Mouse (Mus musculus) CH12.LX (cell line): ENCODE measurements around the gene Bcl11a. TPM values are rescaled to one million over a fixed set of nuclear protein-coding genes. Genes with fewer than 3 reads are reported as not detected.

Experiments used
- DNase-seq: peaks from one replicate; pipeline ENCODE4 v3.0.0-alpha.2; 2013; ENCODE audit errors: extremely low read depth
- H3K27ac ChIP-seq: 2 replicates; pipeline ENCODE4 v1.5.1; 2012; ENCODE audit warnings: low read depth, mild to moderate bottlenecking, control low read depth, moderate library complexity; ENCODE audit not compliant: insufficient read depth
- H3K27me3 ChIP-seq: replicated peaks from 2 replicates; pipeline ENCODE3; 2012; ENCODE audit warnings: inconsistent platforms
- H3K36me3 ChIP-seq, 2 experiments: replicated peaks in 1 of 2; 2 replicates each; pipeline versions ENCODE3 to v1.6.1; 2012; ENCODE audit warnings: inconsistent platforms in 1 of 2, low read length in 1 of 2, mild to moderate bottlenecking in 1 of 2, mixed read lengths in 1 of 2, moderate library complexity in 1 of 2; ENCODE audit not compliant: control insufficient read depth in 1 of 2, insufficient read depth in 1 of 2
- H3K4me1 ChIP-seq, 2 experiments: 2 replicates each; pipeline ENCODE4 v1.6.1; 2012; ENCODE audit warnings: inconsistent platforms in 1 of 2, moderate library complexity in 1 of 2; ENCODE audit not compliant: insufficient read depth in 2 of 2, control insufficient read depth in 1 of 2
- H3K4me2 ChIP-seq: 2 replicates; pipeline ENCODE4 v1.6.1; 2012; ENCODE audit warnings: low read depth, mild to moderate bottlenecking, control low read depth; ENCODE audit not compliant: poor library complexity, insufficient read depth, severe bottlenecking
- H3K4me3 ChIP-seq, 3 experiments: fragments of 150-350 bp in 1 of 3; sonication (generic) in 1 of 3; replicated peaks in 1 of 3; 2 replicates each; pipeline versions ENCODE3 to v1.5.1; 2011 to 2012; ENCODE audit warnings: low read depth in 2 of 3, low read length in 2 of 3, mild to moderate bottlenecking in 2 of 3, moderate library complexity in 2 of 3, control low read depth in 1 of 3, improper control_type of control experiment in 1 of 3, inconsistent platforms in 1 of 3, mixed read lengths in 1 of 3; ENCODE audit not compliant: poor library complexity in 1 of 3
- H3K79me2 ChIP-seq: replicated peaks from 2 replicates; pipeline ENCODE4 v1.6.1; 2012; ENCODE audit warnings: mild to moderate bottlenecking, moderate library complexity; ENCODE audit not compliant: control insufficient read depth, poor library complexity, insufficient read depth, severe bottlenecking; ENCODE audit errors: extremely low read depth
- H3K9ac ChIP-seq: 2 replicates; pipeline ENCODE4 v1.6.1; 2012; ENCODE audit warnings: low read depth, mild to moderate bottlenecking, control low read depth, moderate library complexity; ENCODE audit not compliant: insufficient read depth
- H3K9me3 ChIP-seq: replicated peaks from 2 replicates; pipeline ENCODE3; 2012; ENCODE audit warnings: low read length, inconsistent platforms, mixed read lengths
- BHLHE40 ChIP-seq: IDR thresholded peaks from 2 replicates; pipeline ENCODE4 v1.6.1; 2011; ENCODE audit warnings: mild to moderate bottlenecking, low read depth, low read length, improper control_type of control experiment
- CHD1 ChIP-seq: IDR thresholded peaks from 2 replicates; pipeline ENCODE4 v1.6.1; 2012; ENCODE audit warnings: low read depth, low read length, improper control_type of control experiment, inconsistent platforms
- CHD2 ChIP-seq: IDR thresholded peaks from 2 replicates; pipeline ENCODE4 v1.6.1; 2011; ENCODE audit warnings: low read length, improper control_type of control experiment
- E2F4 ChIP-seq: IDR thresholded peaks from 2 replicates; pipeline ENCODE4 v1.6.1; 2011; ENCODE audit warnings: low read depth, low read length, improper control_type of control experiment; ENCODE audit not compliant: insufficient replicate concordance
- ELF1 ChIP-seq: IDR thresholded peaks from 2 replicates; pipeline ENCODE4 v1.6.1; 2014; ENCODE audit warnings: low read depth, mild to moderate bottlenecking, inconsistent platforms, low read length, improper control_type of control experiment
- EP300 ChIP-seq: IDR thresholded peaks from 2 replicates; pipeline ENCODE4 v1.6.1; 2011; ENCODE audit warnings: low read length, improper control_type of control experiment
- ETS1 ChIP-seq: conservative IDR thresholded peaks from 2 replicates; pipeline ENCODE4 v1.6.1; 2012; ENCODE audit warnings: low read depth, mild to moderate bottlenecking, inconsistent platforms, low read length, improper control_type of control experiment, moderate library complexity
- HCFC1 ChIP-seq: IDR thresholded peaks from 2 replicates; pipeline ENCODE4 v1.6.1; 2012; ENCODE audit warnings: low read depth, mild to moderate bottlenecking, inconsistent platforms, low read length, improper control_type of control experiment
- IRF4 ChIP-seq: IDR thresholded peaks from 2 replicates; pipeline ENCODE4 v1.6.1; 2014; ENCODE audit warnings: low read depth, mild to moderate bottlenecking, inconsistent platforms, low read length, improper control_type of control experiment
- JUN ChIP-seq: IDR thresholded peaks from 2 replicates; pipeline ENCODE4 v1.6.1; 2011; ENCODE audit warnings: low read depth, mild to moderate bottlenecking, low read length, improper control_type of control experiment, moderate library complexity; ENCODE audit not compliant: insufficient read depth
- JUND ChIP-seq: conservative IDR thresholded peaks from 2 replicates; pipeline ENCODE4 v1.6.1; 2011; ENCODE audit warnings: low read depth, low read length, improper control_type of control experiment
- KAT2A ChIP-seq: IDR thresholded peaks from 2 replicates; pipeline ENCODE4 v1.6.1; 2012; ENCODE audit warnings: low read length, improper control_type of control experiment, inconsistent platforms; ENCODE audit not compliant: insufficient replicate concordance
- MAX ChIP-seq: IDR thresholded peaks from 2 replicates; pipeline ENCODE4 v1.6.1; 2011; ENCODE audit warnings: low read length, improper control_type of control experiment
- MAZ ChIP-seq: IDR thresholded peaks from 2 replicates; pipeline ENCODE4 v1.6.1; 2012; ENCODE audit warnings: low read depth, mild to moderate bottlenecking, inconsistent platforms, low read length, improper control_type of control experiment, moderate library complexity
- MYC ChIP-seq: IDR thresholded peaks from 2 replicates; pipeline ENCODE4 v1.6.1; 2011; ENCODE audit warnings: low read depth, mild to moderate bottlenecking, improper control_type of control experiment, low read length
- NELFE ChIP-seq: IDR thresholded peaks from 2 replicates; pipeline ENCODE4 v1.6.1; 2011; ENCODE audit warnings: low read depth, low read length, improper control_type of control experiment
- NRF1 ChIP-seq: IDR thresholded peaks from 2 replicates; pipeline ENCODE4 v1.6.1; 2014; ENCODE audit warnings: low read depth, mild to moderate bottlenecking, inconsistent platforms, low read length, improper control_type of control experiment, moderate library complexity
- PAX5 ChIP-seq: IDR thresholded peaks from 2 replicates; pipeline ENCODE4 v1.6.1; 2012; ENCODE audit warnings: low read length, inconsistent platforms, mixed read lengths
- POLR2A ChIP-seq: IDR thresholded peaks from 2 replicates; pipeline ENCODE4 v1.6.1; 2011; ENCODE audit warnings: low read depth, mild to moderate bottlenecking, improper control_type of control experiment, low read length
- POLR2AphosphoS2 ChIP-seq: IDR thresholded peaks from 2 replicates; pipeline ENCODE4 v1.6.1; 2011; ENCODE audit warnings: low read depth, low read length, improper control_type of control experiment
- SIN3A ChIP-seq: IDR thresholded peaks from 2 replicates; pipeline ENCODE4 v1.6.1; 2012; ENCODE audit warnings: low read length, improper control_type of control experiment, inconsistent platforms
- SMC3 ChIP-seq: IDR thresholded peaks from 2 replicates; pipeline ENCODE4 v1.6.1; 2011; ENCODE audit warnings: low read depth, low read length, improper control_type of control experiment
- TCF12 ChIP-seq: IDR thresholded peaks from 2 replicates; pipeline ENCODE4 v1.6.1; 2014; ENCODE audit warnings: low read depth, mild to moderate bottlenecking, inconsistent platforms, low read length, improper control_type of control experiment
- UBTF ChIP-seq: IDR thresholded peaks from 2 replicates; pipeline ENCODE4 v1.6.1; 2012; ENCODE audit warnings: low read depth, mild to moderate bottlenecking, inconsistent platforms, low read length, improper control_type of control experiment, moderate library complexity
- USF2 ChIP-seq: conservative IDR thresholded peaks from 2 replicates; pipeline ENCODE4 v1.6.1; 2011; ENCODE audit warnings: low read depth, low read length, improper control_type of control experiment
- ZC3H11A ChIP-seq: IDR thresholded peaks from 2 replicates; pipeline ENCODE4 v1.6.1; 2012; ENCODE audit warnings: low read depth, mild to moderate bottlenecking, inconsistent platforms, low read length, improper control_type of control experiment
- ZKSCAN1 ChIP-seq: IDR thresholded peaks from 2 replicates; pipeline ENCODE4 v1.6.1; 2012; ENCODE audit warnings: low read depth, inconsistent platforms, low read length, improper control_type of control experiment, borderline replicate concordance
- ZNF384 ChIP-seq: IDR thresholded peaks from 2 replicates; pipeline ENCODE4 v1.6.1; 2012; ENCODE audit warnings: low read depth, low read length, improper control_type of control experiment, inconsistent platforms
- dilution Hi-C: fragments of 300-500 bp; cut with MboI; formaldehyde crosslinking; loops from 2 replicates; pipeline ENCODE4 v1.14.3; 2020; ENCODE audit warnings: low sequenced_read_pairs; ENCODE audit not compliant: extremely low pct_unique_long_range_greater_than_20kb, extremely low pct_ligation_motif_present
- in situ Hi-C: fragments of 300-500 bp; cut with MboI; formaldehyde crosslinking; loops from 3 replicates; pipeline ENCODE4 v1.14.3; 2019; ENCODE audit warnings: low sequenced_read_pairs, low pct_ligation_motif_present, low pct_unique_long_range_greater_than_20kb, mixed read lengths
- polyA plus RNA-seq: library from polyadenylated mRNA; unstranded; fragments of >175 nt; gene quantifications from 2 replicates; pipeline ENCODE4 v1.2.1, GENCODE M21; 2012; ENCODE audit warnings: low read depth; ENCODE audit not compliant: insufficient read length
- total RNA-seq, 2 experiments: library from RNA; depleted of rRNA; stranded (reverse); fragments of 300-350 nt in 1 of 2; fragments of >200 nt in 1 of 2; gene quantifications; 2 replicates each; pipeline ENCODE4 v1.2.3; 2012 to 2014

The Bcl11a gene
- total and polyA plus RNA-seq, 3 experiments: 6.8 to 57.9 (median 13.9) TPM

DNA sequence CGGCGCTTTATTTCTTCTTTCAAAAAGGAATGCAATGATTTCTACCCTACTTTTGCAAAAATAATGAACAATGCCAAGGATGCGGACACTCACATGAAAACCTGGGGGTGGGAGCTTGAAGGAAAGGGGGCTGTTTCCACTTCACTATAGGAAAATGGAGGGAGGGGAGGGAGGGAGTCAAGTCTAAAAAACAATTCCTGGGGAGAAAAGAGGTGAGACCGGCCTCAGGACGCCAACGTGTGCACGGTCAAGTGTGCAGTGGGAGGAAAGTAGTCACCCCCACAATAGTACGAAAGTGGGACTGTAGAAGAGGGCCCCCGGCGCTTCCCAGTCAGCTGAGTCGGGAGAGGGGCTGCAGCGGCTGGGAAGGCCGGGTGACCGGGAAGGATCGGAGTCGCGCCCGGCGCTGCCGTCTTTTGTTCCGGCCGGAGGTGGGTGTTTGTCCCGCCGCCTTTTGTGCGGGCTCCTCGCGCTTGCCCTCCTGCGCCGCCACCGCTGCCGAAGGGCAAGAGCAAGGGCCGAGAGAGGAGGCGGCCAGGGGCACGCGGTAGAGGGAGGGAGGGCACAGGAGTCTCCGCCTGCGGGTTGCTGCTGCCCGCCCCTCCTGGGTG, 955 bp downstream of the Bcl11a start:
- H3K4me1 ChIP-seq: peaks cover 0 to 11% of the 10 kb centered on the region in 2 experiments; a peak in 2 of 4 replicates
- no peak overlapping the region for H3K27ac ChIP-seq
- peaks cover 0 to 2% of the 10 kb centered on the region in 2 experiments for H3K36me3 ChIP-seq
- H3K27me3 ChIP-seq: no peaks in the 10 kb centered on the region
- H3K4me3 ChIP-seq: peak overlapping the region; percentile 41 to 80 (median 76)
- no peak for TF ChIP-seq JUND
- TF ChIP-seq ZNF384: no peak
- TF ChIP-seq PAX5: no peak
- TF ChIP-seq UBTF: peak; percentile 95
- 0 out of 2 replicates have a peak, but pooled peaks have one; percentile 35 for TF ChIP-seq NELFE
- peak; percentile 54; the same call in 1 of the 2 replicates for TF ChIP-seq MAZ
- no peak for TF ChIP-seq POLR2AphosphoS2
- peak; percentile 60 for DNase-seq
- in situ Hi-C loops: no loop called here
- H3K9ac ChIP-seq: peak overlapping the region; percentile 21
- dilution Hi-C loops: no loop called here
- H3K79me2 ChIP-seq: no peaks in the 10 kb centered on the region; the same call in 1 of the 2 replicates
- H3K9me3 ChIP-seq: no peaks in the 10 kb centered on the region
- peak overlapping the region; percentile 98 for H3K4me2 ChIP-seq

GRCm38 (mm10) chr11:24079392-24080391, 1.8 kb downstream of the Bcl11a start:
- no peaks in the 10 kb centered on the region; the same call in 1 of the 2 replicates for H3K79me2 ChIP-seq
- dilution Hi-C loops: no loop called here
- DNase-seq: peak; percentile 62
- H3K4me2 ChIP-seq: peak overlapping the region; percentile 98
- peaks cover 2 to 17% of the 10 kb centered on the region in 2 experiments; a peak in 2 of 4 replicates for H3K4me1 ChIP-seq
- peak overlapping the region; percentile 20; the same call in 1 of the 2 replicates for H3K9ac ChIP-seq
- 0 out of 2 replicates have a peak overlapping the region, but pooled peaks have one; percentile 10 for H3K27ac ChIP-seq
- no peaks in the 10 kb centered on the region for H3K9me3 ChIP-seq
- H3K27me3 ChIP-seq: no peaks in the 10 kb centered on the region
- in situ Hi-C loops: loop anchor here (5.0 to 10.0 kb wide), 2 partner anchors 118 to 165 kb away; no protein-coding TSS in a partner anchor
- H3K4me3 ChIP-seq: peak overlapping the region; percentile 57 to 80 (median 76)
- peaks cover 0 to 4% of the 10 kb centered on the region in 2 experiments for H3K36me3 ChIP-seq
- no peak for TF ChIP-seq POLR2A
- no peak for TF ChIP-seq ZNF384
- TF ChIP-seq KAT2A: no peak
- TF ChIP-seq HCFC1: no peak
- peak; percentile 52; the same call in 1 of the 2 replicates for TF ChIP-seq SIN3A
- TF ChIP-seq JUND: no peak
- TF ChIP-seq IRF4: no peak; the same call in 1 of the 2 replicates
- TF ChIP-seq USF2: no peak; the same call in 1 of the 2 replicates
- TF ChIP-seq PAX5: no peak
- TF ChIP-seq JUN: no peak
- TF ChIP-seq ETS1: no peak
- TF ChIP-seq ZC3H11A: no peak
- TF ChIP-seq ZKSCAN1: no peak
- TF ChIP-seq BHLHE40: peak; percentile 33
- no peak for TF ChIP-seq CHD2
- TF ChIP-seq SMC3: no peak
- TF ChIP-seq E2F4: no peak
- no peak; the same call in 1 of the 2 replicates for TF ChIP-seq MAZ
- TF ChIP-seq NRF1: peak; percentile 36; the same call in 1 of the 2 replicates
- no peak for TF ChIP-seq ELF1
- no peak; the same call in none of the 2 replicates for TF ChIP-seq CHD1
- TF ChIP-seq TCF12: no peak
- peak; percentile 85; the same call in 1 of the 2 replicates for TF ChIP-seq MAX
- TF ChIP-seq MYC: peak; percentile 89
- TF ChIP-seq EP300: no peak
